ENCODE assay signal across 8 mouse cellular contexts in genomic region chr12:100338055-100338454, GRCm38 (mm10).
DNase-seq lines count a peak whose midpoint lies in the region; ATAC-seq and TF ChIP-seq lines count a peak whose summit lies in the region.
"Had no signal": no experiment of that assay in that cellular context is flagged by ENCODE, and none has a peak within 500 bp of the region (broad histone marks: within the 10 kb centered on the region; RNA-seq: fewer than 3 reads in every experiment).

No protein-coding gene starts in this region.

- ATAC-seq in G1E (ENCODE audit: extremely low read depth, insufficient number of reproducible peaks, low FRiP score, poor library complexity, severe bottlenecking), result peak; percentile 52; the same call in 1 of the 2 replicates
- peak; percentile 54; the same call in 1 of the 2 replicates for ATAC-seq in embryonic facial prominence, embryonic 14.5 days (ENCODE audit: low read depth)
- peak; percentile 31 for ATAC-seq in megakaryocyte-erythroid progenitor cell, adult 5-6 weeks (replicated peaks; ENCODE audit: low FRiP score, low TSS enrichment, poor library complexity, severe bottlenecking)

- H3K4me3 ChIP-seq in CH12.LX (replicated peaks in 1 of 3; ENCODE audit: low read depth in 2 of 3, low read length in 2 of 3, poor library complexity in 1 of 3) (no peak overlapping the region), G1E (ENCODE audit: low read depth, low read length) (no peak overlapping the region)
- no peak overlapping the region for H3K4me3 ChIP-seq in embryonic facial prominence, embryonic 14.5 days (ENCODE audit: low read depth, low read length)
- H3K4me3 ChIP-seq: liver, embryonic 15.5 days had no signal

- no peak for TF ChIP-seq POLR2A in CH12.LX (IDR thresholded peaks at IDR 0.05; ENCODE audit: low read depth, low read length)

- peaks cover 2 to 13% of the 10 kb centered on the region in 2 experiments for H3K36me3 ChIP-seq in CH12.LX (replicated peaks in 1 of 2; ENCODE audit: control insufficient read depth in 1 of 2, insufficient read depth in 1 of 2, low read length in 1 of 2)
- peaks cover 2% of the 10 kb centered on the region for H3K36me3 ChIP-seq in G1E (replicated peaks)
- H3K36me3 ChIP-seq in embryonic facial prominence, embryonic 14.5 days (ENCODE audit: control insufficient read depth, insufficient read depth, low read length), result 0 out of 2 replicates have a peak, but pooled peaks cover 3% of the 10 kb centered on the region
- H3K36me3 ChIP-seq: liver, embryonic 15.5 days had no signal

- no peak overlapping the region for H3K9ac ChIP-seq in CH12.LX (ENCODE audit: insufficient read depth, low read depth)
- no peak overlapping the region for H3K9ac ChIP-seq in embryonic facial prominence, embryonic 14.5 days (ENCODE audit: low read depth, low read length)
- H3K9ac ChIP-seq: liver, embryonic 15.5 days had no signal

- H3K4me1 ChIP-seq in CH12.LX (ENCODE audit: control insufficient read depth in 1 of 2, insufficient read depth in 2 of 2), result peaks cover 0 to 19% of the 10 kb centered on the region in 2 experiments; a peak in 2 of 4 replicates
- H3K4me1 ChIP-seq in G1E (ENCODE audit: insufficient read depth, low read depth, low read length), result peaks cover 2% of the 10 kb centered on the region
- H3K4me1 ChIP-seq in embryonic facial prominence, embryonic 14.5 days (ENCODE audit: control insufficient read depth, insufficient read depth, low read length), result no peaks in the 10 kb centered on the region
- H3K4me1 ChIP-seq: liver, embryonic 15.5 days had no signal

- TF ChIP-seq RAD21 in CH12.LX (IDR thresholded peaks at IDR 0.05; ENCODE audit: low read depth, low read length), result peak; percentile 77

- TF ChIP-seq CTCF in CH12.LX (conservative IDR thresholded peaks at IDR 0.05 in 1 of 2, IDR thresholded peaks at IDR 0.05 in 1 of 2; ENCODE audit: low read depth in 2 of 2, low read length in 2 of 2) (peak in 1 of 2 experiments; percentile 74; a peak in 2 of 4 replicates), G1E (IDR thresholded peaks at IDR 0.05; ENCODE audit: low read depth, low read length) (no peak)

- WGBS in embryonic facial prominence, embryonic 14.5 days, result 45% methylated on average over 3 of the region's 3 CpGs

- no peaks in the 10 kb centered on the region for H3K79me2 ChIP-seq in CH12.LX (replicated peaks; ENCODE audit: control insufficient read depth, extremely low read depth, insufficient read depth, poor library complexity, severe bottlenecking)

- H3K27ac ChIP-seq in CH12.LX (ENCODE audit: insufficient read depth, low read depth), result no peak overlapping the region
- no peak overlapping the region for H3K27ac ChIP-seq in embryonic facial prominence, embryonic 14.5 days (replicated peaks; ENCODE audit: low read depth, low read length)
- H3K27ac ChIP-seq: liver, embryonic 15.5 days had no signal

- TF ChIP-seq EP300 in CH12.LX (IDR thresholded peaks at IDR 0.05; ENCODE audit: low read length), result no peak

- in situ Hi-C loops in CH12.LX (cut with MboI; ENCODE audit: low pct_ligation_motif_present, low pct_unique_long_range_greater_than_20kb, low sequenced_read_pairs), result loop anchor here (5.0 kb wide), 1 partner anchor 136 kb away; no protein-coding TSS in a partner anchor

- no peaks in the 10 kb centered on the region for H3K9me3 ChIP-seq in CH12.LX (replicated peaks; ENCODE audit: low read length)
- no peaks in the 10 kb centered on the region for H3K9me3 ChIP-seq in G1E (replicated peaks)
- H3K9me3 ChIP-seq in embryonic facial prominence, embryonic 14.5 days (ENCODE audit: control insufficient read depth, low read length), result no peaks in the 10 kb centered on the region
- H3K9me3 ChIP-seq: liver, embryonic 15.5 days had no signal

- no peak overlapping the region for H3K4me2 ChIP-seq in CH12.LX (ENCODE audit: insufficient read depth, low read depth, poor library complexity, severe bottlenecking)
- no peak overlapping the region for H3K4me2 ChIP-seq in embryonic facial prominence, embryonic 14.5 days (ENCODE audit: low read depth, low read length)
- H3K4me2 ChIP-seq: liver, embryonic 15.5 days had no signal

- H3K27me3 ChIP-seq in CH12.LX (replicated peaks), result no peaks in the 10 kb centered on the region
- H3K27me3 ChIP-seq in G1E (ENCODE audit: insufficient read depth, low read length), result peaks cover 29% of the 10 kb centered on the region
- no peaks in the 10 kb centered on the region for H3K27me3 ChIP-seq in embryonic facial prominence, embryonic 14.5 days (replicated peaks; ENCODE audit: control insufficient read depth, insufficient read depth, low read length)
- H3K27me3 ChIP-seq: liver, embryonic 15.5 days had no signal

- dilution Hi-C loops in CH12.LX (cut with MboI; ENCODE audit: extremely low pct_ligation_motif_present, extremely low pct_unique_long_range_greater_than_20kb, low sequenced_read_pairs), result no loop called here

- no peak for DNase-seq in CH12.LX (ENCODE audit: extremely low read depth)
- DNase-seq in G1E (ENCODE audit: low spot score), result peak; percentile 18
- no peak for DNase-seq in embryonic facial prominence, embryonic 14.5 days (ENCODE audit: low spot score)
- DNase-seq in adrenal gland, adult (ENCODE audit: inconsistent age in 2 of 2, low spot score in 1 of 2), result no peak
- no peak for DNase-seq in ovary, postnatal 10 days (ENCODE audit: low spot score)
- no peak for DNase-seq in ovary, postnatal 36 days (ENCODE audit: low spot score)

TF ChIP-seq in CH12.LX, 34 proteins besides CTCF, POLR2A, EP300 and RAD21:
- TF ChIP-seq KAT2A (IDR thresholded peaks at IDR 0.05; ENCODE audit: insufficient replicate concordance, low read length) (no peak), PAX5 (IDR thresholded peaks at IDR 0.05; ENCODE audit: low read length) (no peak), BHLHE40 (IDR thresholded peaks at IDR 0.05; ENCODE audit: low read depth, low read length) (no peak; the same call in 1 of the 2 replicates), ZC3H11A (IDR thresholded peaks at IDR 0.05; ENCODE audit: low read depth, low read length) (peak; percentile 43; the same call in 1 of the 2 replicates), SMC3 (IDR thresholded peaks at IDR 0.05; ENCODE audit: low read depth, low read length) (peak; percentile 80), E2F4 (IDR thresholded peaks at IDR 0.05; ENCODE audit: insufficient replicate concordance, low read depth, low read length) (no peak)
TF ChIP-seq in CH12.LX: peak in this region for 2.
